Mouse (Mus musculus) layer of hippocampus, adult 8-10 months (tissue): ENCODE data around the gene Frmpd3. TPM values are rescaled to one million over a fixed set of nuclear protein-coding genes. Genes with fewer than 3 reads are reported as not detected.
"Not testable (repeated sequence)": the region's sequence is repeated elsewhere in the genome, so short reads cannot be mapped to it uniquely, and the experiment has no call there.

ENCODE experiments used
- DNase-seq, 2 experiments: peaks; one replicate each; pipeline ENCODE4 v3.0.0; 2022; ENCODE audit warnings: low spot score in 2 of 2
- total RNA-seq, 4 experiments: library from RNA; stranded (reverse); gene quantifications; 2 replicates each; pipeline ENCODE4 v1.2.4; 2022

Frmpd3 gene
- total RNA-seq, result 10 to 100 TPM; 26.4 to 36.7 (median 28.3) TPM

GRCm38 (mm10) chrX:140341656-140342392, at the start of gene Frmpd3:
Gene Frmpd3, plus strand, starts transcription at chrX:140342263.
- no peak for DNase-seq

DNA sequence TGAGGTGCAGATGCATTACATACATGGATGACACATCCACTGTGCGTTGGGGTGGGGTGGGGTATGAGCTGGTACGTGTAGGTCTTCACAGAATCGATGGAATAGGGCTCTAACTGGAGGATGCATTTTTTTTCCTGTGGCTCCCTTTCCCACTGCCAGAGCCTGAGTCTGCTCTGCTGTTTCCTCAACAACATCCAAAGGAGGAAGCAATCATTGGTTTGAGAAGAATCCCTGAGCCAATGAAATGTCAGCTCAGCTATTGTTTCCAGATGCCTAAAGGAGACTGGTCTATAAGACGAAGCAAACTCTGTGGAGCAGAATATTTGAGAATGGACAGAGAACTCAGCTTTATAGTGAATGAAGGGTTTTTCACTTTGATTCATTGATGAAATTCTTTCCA, 38.3 kb upstream of the Frmpd3 start:
- no peak for DNase-seq

DNA sequence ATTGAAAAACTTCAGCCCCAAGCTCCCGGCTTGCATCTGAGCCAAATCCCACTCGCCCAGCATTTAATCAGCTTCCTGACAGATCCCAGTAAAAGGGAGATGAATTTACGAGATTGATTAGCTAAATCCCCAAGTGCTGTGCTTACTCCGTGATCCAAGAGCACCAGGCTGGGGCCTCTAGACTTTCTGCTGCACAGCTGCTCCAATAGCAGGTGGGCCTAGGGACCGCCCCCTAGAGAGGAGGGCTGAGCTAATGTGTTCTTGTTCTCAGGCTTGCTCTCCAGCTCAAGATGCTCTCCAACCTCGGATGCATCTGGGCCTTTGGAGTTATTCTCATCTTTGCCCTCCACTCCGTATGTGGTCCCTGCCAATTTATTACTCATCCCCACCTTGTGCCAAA, 36.4 kb upstream of the Frmpd3 start:
- peak; percentile 6 to 9 for DNase-seq

- DNase-seq, result no peak
Observed at GRCm38 (mm10) chrX:140317931-140318330, 24.1 kb upstream of the Frmpd3 start.

- no peak for DNase-seq
Observed at GRCm38 (mm10) chrX:140319131-140319530, 22.9 kb upstream of the Frmpd3 start.

DNA sequence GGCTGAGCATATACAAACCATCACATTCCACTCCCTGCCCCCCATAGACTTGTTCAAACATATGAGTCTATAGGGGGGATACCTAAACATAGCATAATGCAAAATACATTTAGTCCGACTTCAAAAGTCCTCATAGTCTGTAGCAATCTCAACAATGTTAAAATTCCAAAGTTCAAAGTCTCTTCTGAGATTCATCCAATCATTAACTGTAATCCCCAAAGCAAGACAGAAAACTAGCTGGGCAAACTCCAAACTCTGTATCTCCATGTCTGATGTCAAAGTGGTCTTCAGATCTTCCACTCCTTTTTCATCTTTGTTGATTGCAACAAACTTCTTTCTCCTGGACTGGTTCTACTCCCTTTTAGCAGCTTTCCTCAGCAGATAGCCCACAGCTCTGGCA, 21.4 kb upstream of the Frmpd3 start:
- not testable (repeated sequence) for DNase-seq

- no peak for DNase-seq
Observed at GRCm38 (mm10) chrX:140342393-140343163, 515 bp downstream of the Frmpd3 start.

DNA sequence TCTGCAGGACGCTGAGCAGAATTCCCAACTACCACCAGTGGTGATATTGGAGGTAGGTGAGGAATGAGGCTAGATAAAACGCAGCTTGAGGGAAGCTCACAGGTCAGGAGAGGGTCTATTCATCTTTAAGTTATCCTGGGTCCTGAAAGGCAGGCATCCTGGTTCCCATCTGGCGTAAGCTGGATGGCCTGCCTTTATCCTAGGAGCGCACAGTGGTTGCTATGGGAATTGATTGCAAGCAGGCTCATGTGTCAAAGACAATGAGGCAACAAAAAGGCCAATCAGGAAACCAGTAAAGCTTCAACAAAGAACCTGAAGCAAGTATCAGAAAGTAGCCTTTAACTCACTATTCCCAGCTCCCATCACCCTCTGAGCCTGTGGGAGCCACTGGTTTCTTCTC, 33.6 kb downstream of the Frmpd3 start:
- DNase-seq, result no peak

- DNase-seq, result no peak
Observed at GRCm38 (mm10) chrX:140399986-140400385, 57.9 kb downstream of the Frmpd3 start.

DNA sequence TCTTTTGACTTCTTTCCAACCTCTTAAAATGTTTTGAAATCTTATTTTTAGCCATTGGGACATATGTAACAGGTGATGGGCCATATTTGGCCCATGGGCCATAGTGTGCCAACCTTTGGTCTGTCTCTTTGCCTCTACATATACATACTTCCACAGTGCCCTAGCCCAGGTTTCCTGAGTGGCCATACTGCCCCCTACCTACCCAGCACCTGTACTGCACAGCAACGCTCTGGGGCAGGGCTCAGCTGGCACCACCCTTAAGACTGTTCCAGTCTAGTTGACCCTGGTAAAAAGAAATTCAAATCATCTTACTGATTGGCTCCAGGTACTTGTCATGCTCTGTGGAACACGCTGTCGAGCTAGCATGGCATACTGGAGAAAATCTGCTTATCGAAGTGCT, 60.8 kb downstream of the Frmpd3 start:
- no peak for DNase-seq

DNA sequence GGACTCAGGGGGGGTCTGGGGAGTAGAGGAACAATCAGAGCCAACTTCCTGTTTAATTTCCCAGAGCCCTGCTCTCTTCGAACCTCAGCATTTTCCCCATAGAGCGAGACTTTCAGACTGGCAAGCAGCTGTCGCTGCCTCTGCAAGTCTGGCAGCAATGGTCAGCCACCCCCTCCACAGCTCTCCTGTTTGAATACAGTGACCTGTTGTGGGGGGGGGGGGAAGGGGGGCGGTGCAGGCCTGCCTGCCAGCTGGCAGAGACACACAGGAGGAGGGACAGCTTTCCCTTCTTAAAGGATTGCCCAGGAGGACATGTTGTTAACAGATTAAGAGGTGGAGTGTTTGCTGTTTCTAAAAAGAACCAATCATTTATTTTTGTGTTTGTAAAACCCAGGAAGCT, 64.0 kb downstream of the Frmpd3 start:
- DNase-seq, result no peak

GRCm38 (mm10) chrX:140406501-140406900, 64.4 kb downstream of the Frmpd3 start:
- no peak for DNase-seq

GRCm38 (mm10) chrX:140407593-140407992, 65.5 kb downstream of the Frmpd3 start:
- no peak for DNase-seq

- peak; percentile 14 to 27 for DNase-seq
Observed at GRCm38 (mm10) chrX:140418467-140418866, 76.4 kb downstream of the Frmpd3 start.

DNA sequence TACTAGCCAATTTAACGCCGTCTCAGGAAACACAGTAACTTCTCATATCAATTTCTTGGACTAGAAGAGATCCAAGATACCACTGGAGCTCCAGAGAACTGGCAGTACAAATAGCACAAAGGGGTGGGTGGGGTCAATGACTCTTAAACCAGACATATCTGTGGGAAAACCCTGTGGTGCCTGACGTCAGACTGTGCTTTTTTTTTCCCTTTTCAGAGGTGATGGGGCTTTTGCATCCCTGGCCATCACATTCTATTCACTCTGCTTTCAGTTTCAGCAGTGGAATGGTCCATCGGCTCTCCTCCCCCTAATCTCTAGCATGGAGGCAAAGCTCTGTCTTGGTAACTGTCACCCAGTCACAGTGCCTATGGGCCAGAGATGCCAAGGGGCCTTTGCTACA, 85.1 kb downstream of the Frmpd3 start:
- no peak for DNase-seq

DNA sequence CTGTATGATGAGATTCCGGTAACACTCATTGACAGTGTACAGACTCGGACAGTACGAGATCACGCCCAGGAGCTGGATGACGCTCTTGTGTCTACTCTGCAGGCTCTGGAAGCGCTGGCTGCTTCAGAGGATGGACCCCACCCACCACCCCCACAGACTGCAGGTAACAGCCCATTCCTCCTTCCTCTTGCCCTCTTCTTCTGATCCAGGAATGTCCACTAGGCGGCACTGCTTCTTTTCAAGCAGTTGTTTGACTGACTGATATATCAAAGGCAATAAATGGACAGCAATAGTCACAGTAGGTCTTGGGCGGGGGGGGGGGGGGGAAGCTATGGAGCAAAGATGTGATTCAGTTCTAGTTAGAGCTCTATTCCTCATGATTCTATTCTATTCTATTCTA, 86.2 kb downstream of the Frmpd3 start:
- no peak for DNase-seq

DNA sequence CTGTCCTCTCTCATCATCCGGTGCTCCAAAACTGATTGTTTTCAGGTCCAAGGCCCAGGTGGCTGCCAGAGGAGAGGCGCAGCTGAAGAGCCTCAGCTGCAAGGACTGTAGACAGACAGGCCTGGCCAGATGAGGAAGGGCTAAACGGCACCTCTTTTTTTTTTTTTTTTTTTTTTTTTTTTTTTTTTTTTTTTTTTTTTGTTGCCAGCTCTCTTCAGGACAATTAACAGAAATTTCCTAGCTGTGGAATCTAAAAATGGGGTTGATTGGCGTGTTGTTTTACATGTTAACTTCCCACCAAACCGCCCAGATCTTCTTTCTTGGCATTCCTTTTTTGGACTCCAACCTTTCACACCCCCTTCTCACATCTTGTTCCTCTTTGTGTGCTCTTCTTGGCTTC, 87.9 kb downstream of the Frmpd3 start:
- no peak for DNase-seq

DNA sequence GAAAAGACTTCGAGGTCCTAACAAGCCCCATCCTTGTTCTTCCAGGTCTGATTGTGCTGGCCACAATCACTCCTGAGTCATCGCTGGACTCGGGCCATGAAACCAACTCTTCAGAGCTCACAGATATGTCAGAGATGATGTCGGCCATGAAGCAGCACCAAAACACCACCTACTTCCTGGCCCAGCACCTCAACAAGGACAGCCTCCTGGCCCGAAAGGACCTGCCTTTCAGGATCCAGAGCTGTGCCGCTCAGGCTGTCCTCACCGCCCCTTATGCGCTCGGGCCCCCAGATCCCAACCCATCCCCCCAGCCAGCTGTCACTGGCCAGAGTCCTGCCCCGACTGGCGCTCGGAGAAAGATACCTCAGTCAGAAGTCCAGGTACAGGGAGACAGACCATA, 88.4 kb downstream of the Frmpd3 start:
- DNase-seq, result no peak

GRCm38 (mm10) chrX:140431981-140432380, 89.9 kb downstream of the Frmpd3 start:
- DNase-seq, result no peak

- DNase-seq, result no peak
Observed at GRCm38 (mm10) chrX:140432786-140433185, 90.7 kb downstream of the Frmpd3 start.

DNA sequence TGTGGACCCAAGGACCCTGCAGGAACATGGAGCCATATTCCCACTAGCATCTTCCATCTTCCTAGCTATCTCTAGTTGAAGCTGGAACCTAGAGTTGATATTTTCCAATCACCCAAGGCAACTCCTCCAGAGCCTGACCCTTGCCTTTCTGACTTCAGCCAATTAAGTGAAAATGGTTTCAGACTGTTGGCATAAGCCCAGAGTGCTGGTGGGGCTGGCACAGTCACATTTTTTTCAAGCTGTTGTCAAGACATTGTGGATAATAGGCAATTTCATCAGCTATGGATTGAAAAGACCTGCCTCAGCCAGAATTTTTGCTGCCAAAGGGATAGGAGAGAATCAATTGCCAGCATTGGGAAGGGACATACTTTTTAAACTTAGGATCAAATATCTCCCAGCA, 95.8 kb downstream of the Frmpd3 start:
- no peak for DNase-seq

GRCm38 (mm10) chrX:140445551-140445950, 103.5 kb downstream of the Frmpd3 start:
- DNase-seq, result no peak

DNA sequence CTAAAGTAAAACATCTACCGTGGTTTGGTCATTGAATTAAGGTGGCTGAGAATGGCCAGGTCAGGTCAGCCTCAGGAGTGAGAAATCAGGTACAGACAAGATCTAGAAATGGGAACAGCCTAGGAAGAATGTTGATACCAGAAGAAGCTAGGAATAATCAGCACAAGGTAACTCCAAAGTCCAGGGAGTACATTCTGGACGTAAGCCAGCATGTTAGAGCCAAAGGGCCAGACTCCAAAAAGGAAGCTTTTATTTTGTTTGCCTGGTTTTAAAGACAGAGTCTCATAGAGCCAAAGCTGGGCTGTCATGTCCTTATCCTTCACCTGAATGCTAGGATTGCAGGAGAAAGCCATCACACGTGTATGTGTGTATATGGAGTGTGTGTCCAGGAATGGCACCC, 108.0 kb downstream of the Frmpd3 start:
- no peak for DNase-seq
